Mouse (Mus musculus) ovary, postnatal 10 days (tissue): ENCODE data around the gene Srpk2.
"Not testable (repeated sequence)": the region's sequence is repeated elsewhere in the genome, so short reads cannot be mapped to it uniquely, and the experiment has no call there.

Experiments used
- DNase-seq: peaks from one replicate; pipeline ENCODE4 v3.0.0; 2022; ENCODE audit warnings: low spot score

Srpk2 gene

DNA sequence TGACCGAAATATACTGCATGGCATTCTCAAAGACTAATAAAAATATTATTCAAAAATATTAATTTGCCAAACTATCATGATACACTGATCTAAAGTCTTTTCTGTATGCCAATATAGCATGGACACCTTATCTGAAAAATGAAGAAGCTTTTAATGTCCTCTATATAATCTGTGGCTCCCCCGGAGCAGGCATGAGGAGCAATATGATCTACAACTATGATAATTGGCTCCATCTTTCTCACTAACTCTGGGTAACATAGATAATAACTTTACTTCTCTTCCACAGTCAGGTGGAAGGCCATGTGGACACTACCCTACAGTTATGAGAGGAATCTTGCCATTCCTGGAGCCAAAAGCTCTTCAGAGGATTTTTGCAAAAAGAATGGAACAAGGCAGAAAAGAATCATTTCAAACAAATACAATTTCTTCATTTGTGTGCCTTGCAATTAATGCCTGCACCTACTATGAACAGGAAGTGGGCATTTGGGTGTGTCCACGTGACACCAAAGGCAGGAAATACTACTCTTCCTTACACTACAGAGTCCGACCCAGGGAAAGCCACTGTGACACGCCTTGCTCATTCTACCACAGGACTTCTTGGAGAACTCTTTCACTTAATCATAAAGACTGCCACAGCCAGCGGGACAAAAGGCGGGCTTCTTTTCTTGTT, 80.2 kb downstream of the Srpk2 start:
- no peak for DNase-seq

DNA sequence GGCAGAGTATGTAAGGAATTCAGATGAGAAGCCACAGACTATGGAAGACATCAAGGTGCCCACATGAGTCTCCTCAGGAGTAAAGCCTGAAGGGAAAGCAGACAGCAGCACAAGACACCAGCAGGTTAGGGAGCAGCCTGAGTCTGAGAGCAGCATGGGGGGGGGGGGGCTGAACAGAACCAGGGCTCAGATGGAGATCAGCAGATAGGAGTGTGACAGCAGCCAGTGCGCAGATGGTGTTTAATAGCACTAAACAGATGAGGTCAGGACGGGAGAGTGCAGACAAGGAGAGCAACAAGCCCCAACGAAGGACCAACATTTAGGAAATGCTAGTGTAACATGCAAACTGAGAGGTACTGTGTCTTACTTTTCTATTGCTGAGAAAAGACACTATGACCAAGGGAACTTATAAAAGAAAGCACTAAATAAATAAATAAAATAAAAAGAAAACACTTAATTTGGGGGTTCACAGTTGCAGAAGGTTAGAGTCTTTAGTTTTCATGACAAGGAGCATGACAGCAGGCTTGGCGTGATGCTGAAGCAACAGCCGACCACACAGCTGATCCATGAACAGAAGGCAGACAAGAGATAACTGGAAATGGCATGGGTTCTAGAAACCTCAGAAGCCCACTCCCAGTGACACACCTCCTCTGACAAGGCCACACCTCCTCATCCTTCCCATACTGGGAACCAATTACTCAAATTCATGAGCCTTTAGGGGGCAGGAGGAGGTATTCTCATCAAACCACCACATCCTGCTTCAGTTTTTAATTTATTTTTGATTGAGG, 84.5 kb downstream of the Srpk2 start:
- no peak for DNase-seq

DNA sequence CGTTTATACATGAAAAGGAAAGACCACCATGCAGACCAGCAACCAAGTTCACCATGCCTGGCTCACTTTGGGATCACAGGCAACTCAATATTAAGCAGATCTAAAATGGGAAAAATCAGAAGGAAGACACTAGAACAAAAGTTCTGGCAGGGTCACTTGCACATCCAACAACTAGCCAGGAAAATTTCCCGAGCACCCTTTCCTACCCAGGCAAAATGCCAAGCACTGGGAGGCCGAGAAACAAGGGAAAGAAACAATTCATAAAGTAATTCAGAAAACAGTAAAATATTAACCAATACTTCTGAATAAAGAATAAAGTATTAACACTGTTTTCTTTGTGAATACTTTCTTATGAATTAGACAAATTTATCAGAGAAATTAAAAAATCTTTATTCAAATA, 85.2 kb downstream of the Srpk2 start:
- no peak for DNase-seq

DNA sequence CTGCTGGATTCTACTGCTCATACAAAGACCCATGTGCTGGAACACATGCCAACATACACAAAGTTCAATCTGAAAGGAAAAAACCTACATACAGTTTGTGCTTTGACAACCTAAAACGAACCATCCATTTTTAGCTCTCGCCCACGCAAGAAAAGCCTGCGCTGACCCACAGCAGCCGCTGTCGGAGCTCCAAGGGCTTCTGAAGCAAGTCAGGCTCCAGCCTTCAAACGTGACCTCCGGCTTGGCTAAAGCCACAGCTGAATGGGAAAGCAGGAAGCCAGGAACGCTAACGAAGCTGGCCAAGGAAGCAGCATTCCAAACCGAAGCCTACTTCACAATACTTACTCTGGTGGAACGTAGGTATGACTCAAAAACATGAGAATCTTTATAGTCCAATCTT, 85.9 kb downstream of the Srpk2 start:
- DNase-seq, result peak; percentile 9

DNA sequence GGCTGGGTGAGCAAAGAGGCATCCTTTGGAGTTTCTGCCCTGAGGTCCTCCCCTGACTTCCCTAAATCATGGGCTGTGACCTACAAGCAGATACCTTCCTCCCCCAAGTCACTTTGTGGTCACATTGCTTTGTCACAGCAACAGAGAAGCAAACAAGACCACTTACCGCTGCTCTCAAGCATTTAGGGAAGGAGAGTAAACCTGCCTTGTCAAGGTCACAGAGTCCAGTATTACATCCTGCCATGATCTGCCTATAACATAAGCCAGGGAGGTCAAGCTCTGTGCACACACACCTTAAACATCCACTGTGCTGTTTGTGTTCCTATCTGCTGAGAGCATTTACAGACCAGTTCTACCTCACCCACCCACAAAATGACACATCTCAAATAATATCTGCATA, 86.4 kb downstream of the Srpk2 start:
- no peak for DNase-seq

DNA sequence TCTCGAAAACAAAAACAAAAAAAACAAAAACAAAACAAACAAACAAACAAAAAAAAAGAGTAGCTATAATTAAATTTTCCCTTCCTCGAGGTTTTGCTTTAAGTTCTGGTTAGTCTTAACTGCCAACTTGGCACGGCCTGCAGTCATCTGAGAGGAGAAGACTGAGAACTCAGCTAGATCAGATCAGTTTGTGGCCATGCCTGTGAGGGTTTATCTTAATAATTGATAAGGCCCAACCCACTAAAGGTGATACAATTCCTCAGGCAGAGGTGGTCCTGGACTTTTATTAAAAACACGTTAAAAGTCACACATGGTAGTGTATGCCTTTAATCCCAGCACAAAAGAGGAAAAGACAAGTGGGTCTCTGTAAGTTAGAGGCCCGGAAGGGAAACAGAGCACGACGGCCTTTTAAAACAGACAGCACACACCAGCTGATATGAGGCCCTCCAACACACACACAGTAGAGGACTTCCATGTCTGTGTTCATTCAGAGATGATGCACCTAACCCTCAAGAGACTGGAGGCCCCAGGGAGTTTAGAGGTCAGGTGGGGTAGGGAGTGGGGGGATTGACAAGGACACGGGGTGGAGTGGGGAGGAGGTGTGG, 87.1 kb downstream of the Srpk2 start:
- DNase-seq, result no peak

DNA sequence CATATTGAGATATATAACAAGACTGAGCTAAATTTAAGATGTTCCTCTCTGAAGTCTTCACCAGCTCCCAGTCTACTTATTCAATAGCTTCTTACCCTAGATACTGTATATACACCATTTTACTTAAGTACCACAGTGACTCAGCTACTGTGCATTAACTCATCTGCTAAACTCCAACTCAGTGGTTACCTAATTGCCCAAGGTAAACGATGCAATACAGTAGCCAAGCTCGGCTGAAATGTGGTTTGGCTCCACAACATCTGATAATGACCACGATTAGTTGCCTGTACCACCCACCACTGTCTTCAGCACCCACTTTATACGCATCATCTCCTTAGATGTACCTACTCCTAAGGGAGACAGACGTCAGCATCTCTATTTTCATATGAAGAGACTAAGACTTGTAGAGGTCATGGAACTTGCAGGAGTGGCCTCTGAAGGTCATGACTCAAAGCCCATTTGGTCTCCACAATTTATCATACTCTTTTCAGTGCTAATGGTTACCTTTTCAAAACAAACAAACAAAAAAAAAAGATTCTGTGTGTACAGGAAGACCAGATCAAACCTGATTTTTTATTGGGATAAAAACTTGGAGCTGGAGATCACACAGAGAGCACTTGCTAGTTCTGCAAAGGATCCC, 88.0 kb downstream of the Srpk2 start:
- no peak for DNase-seq

DNA sequence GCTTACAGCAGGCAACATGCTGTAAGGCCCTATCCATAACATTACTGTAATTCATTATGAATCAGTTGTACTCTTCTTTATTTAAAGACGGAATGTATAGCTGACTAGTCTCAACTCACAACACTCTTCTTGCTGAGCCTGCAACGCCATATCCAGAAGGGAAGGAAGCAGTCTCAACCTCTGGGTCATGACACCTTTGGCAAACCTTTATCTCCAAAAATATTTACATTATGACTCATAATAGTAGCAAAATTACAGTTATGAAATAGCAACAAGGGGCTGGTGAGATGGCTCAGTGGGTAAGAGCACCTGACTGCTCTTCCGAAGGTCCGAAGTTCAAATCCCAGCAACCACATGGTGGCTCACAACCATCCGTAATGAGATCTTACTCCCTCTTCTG, 94.1 kb downstream of the Srpk2 start:
- not testable (repeated sequence) for DNase-seq

DNA sequence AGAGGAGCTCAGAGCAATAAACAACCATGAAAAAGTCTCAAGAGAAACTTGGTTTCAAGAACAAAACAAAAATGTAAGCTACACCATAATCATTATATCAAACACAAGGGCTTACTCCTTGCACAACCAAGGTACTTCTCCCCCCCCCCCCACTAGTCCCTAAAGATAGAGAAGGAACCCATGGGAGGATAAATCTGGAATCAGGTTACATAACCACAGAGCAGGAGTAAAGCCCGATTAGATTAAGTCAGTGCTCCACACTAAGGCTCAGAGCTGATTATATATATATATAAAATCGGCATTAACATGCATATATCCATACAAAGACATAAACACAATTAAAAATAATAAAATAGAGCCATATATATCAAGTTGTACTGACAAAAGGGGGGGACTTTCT, 96.8 kb downstream of the Srpk2 start:
- no peak for DNase-seq

DNA sequence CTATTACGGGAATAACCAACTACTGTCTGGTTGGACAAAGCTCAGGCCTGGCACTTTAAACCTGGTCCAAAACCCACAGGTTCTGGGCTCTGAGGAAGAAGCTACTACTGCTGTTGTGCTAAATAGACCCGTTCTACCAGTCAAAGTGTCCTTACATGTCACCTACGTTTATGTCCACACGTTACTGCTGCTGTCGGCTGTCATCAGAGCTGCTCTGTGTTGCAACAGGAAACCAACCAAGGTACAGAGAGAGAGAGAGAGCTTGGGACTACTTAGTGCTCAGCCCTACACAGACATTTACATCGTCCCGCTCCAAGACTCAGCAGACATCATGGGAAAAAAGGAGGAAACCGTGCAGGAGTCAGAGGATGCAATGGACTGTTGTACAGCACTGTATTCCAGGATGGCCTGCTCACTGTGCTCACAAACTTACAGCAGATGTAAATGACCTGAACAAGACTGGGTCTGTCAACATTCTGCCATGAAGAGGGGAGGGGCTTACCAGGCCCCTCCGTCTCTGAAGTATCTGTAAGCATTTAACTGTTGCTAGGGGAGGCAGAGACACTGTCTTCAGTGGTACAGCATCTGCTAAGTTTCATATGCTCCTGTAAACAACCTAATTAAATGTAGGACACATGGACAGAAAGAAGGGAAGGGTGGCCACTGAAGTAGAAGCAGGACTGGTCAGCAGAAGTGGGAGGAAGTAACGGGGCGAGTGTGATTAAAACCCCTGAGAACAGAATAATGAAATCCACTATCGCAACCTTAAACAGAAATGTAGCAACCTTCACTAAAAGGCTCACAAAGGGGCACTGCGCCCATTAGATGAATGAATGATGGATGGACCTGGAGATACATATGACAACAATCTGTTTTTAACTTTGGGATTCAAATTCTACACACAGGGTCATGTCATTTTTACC, 97.6 kb downstream of the Srpk2 start:
- DNase-seq, result no peak

DNA sequence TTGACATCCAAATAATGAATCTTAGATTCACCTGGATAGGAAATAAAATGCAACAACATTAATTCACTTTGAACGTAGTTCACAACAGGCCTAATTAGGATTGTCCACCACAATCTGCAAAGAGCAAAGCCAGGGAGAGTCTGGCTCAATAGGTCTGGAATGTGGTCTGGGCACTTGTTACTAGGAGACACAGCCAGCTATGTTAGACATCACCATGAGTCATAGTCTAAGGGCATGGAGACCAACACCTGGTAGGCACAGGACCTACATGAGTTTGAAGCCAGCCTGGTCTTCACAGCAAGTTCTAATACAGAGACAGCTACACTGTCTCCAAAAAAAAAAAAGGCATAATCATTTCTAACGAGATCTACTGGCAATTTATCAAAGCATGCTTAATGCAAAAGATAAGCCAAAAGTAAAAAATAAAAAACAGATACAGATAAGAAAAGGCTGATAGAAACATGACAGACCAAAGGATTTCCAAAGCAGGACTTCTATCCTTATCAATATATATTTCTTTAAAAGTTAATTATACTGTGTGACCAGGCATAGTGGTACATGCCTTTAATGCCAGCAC, 102.8 kb downstream of the Srpk2 start:
- no peak for DNase-seq

DNA sequence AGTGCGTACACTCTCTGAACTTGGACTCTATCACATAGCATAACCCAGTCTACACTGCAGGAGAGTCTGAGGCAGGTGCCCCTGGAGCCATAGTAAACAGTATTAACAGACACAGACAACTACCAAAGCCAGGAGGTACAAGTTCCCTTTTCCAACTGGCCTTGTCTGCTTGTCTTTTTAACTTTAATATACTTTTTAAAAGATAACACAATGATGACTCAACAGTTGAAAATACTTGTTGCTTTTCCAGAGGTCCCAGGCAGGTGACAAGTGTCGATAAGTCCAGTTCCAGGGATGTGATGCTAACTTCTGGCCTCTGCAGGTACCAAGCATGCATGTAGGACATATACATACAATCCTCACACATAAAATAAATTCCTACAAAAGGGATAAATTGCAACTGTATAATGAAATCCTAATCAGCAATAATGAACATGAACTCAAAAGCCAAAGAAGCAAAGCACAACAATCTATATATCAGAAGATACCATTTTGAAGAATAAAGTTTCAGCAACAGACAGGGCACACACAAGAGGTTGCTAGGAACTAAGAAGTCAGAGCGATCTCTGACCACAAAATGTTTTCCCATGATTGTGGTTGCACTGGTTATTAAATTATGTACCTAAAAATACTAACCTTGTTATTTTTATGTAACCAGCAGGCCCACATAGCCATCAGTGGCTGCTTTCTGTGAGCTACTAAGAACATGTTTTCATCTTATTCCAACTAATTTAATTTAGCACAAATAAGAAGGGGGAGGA, 105.1 kb downstream of the Srpk2 start:
- no peak for DNase-seq

DNA sequence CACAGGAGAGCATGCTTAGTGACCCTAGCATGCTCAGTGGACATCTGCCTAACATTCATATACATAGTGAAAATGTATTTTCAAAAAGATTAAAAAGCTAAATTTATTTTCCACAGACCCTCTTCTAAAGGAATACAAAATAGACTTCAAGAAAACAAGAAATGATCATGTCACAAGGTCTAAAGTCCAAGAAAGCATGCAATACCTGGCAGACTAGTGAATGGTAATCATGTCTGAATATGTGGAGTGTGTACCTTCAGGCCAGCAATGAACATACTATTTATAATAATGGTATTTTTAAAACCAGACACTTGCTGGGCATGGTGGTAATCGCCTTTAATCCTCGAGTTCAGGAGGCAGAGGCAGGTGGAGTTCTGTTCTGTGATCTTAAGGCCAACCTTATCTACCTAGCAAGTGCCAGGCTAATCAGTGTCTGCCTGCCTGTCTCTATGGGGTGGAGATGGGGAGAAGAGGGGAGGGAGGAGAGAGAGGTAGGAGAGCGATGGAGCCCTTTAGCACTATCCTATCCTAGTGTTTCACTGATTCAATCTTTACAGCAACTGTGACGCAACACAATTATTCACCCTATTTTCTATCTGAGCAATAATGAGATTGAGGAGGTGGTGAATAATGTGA, 106.0 kb downstream of the Srpk2 start:
- DNase-seq, result no peak

DNA sequence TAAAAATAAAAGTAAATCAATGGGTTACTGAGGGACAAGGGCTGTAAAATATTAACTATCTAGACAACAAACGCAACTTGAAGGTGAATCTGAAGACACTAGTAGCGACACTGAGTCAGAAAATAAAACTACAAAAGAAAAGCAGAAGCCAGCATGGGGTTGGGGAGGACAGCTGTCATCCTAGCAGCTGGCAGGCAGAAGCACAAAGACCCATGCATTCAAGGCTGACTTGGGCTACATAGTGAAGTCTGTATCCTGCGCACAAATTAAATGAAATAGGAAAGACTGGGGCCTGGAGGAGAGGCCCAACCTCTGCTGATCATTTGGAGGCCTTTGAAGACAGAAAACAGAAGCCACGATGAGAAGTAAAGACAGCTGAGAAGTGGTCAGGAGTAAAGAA, 106.6 kb downstream of the Srpk2 start:
- DNase-seq, result no peak

DNA sequence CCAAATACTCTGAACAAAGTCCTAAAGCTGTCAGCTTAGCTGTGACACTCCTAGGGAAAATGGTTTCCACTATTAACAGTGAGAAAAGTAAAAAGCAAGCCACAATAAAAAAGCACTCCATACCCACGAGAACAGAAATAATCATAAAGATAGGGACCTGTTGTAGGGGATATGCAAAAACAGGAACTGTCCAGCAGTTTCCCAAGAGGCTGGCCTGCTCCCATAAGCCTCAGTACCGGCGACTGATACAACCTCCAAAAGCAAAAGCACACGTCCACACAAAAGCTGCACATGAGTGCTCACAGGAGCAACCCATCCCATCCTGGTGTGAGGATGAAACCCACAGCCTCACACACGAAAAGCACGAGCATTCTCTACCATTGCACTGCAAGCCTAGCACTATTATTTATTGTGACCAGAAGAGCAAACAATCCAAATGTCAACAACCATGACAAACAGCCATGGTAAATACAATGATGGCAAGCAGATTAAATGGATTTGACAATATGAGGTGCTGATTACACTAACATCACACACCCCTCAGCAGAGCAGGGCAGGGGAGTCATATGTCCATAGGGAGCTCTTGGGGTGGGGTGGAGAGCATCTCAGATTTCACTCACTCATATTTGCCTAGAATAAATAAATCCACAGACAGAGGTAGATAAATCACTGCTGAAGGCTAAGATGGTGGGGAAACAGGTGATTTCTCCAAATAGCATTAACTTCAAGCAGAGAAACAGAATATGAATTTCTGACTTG, 107.9 kb downstream of the Srpk2 start:
- no peak for DNase-seq

DNA sequence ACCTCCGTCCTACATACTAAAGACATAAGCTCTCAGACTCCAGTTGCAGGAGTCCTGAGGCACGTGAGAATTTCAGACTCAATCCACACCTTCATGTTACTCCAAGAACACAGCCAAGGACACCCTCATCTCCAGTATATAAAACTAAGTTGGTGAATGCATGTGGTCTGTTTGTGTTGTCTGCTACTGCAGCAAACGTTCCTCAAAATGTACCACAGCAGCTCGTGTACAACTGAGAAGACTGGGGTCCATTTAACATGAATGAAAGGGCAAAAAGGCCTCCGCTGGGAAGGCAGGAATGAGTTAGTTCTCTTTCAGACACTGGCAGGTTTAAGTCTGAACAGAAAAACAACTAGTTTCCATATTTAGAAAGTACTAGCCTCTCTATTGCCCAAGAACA, 110.5 kb downstream of the Srpk2 start:
- no peak for DNase-seq

DNA sequence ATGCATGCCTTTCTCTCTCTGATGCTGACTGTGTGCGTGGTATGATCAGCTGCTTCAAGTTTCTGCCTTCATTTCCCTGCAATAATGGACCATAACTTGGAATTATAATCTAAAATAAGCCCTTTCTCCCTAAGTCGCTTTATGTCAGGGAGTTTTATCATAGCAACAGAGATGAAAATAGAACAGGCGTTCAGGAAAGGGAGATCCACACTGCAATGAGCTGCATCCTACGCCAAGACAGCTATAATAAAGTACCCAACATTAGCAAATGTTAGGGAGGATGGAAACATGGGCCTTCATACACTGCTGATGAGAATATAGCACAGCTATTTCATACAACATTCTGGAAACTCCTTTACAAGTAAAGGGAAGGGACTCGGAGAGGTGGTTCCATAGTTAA, 116.2 kb downstream of the Srpk2 start:
- no peak for DNase-seq

DNA sequence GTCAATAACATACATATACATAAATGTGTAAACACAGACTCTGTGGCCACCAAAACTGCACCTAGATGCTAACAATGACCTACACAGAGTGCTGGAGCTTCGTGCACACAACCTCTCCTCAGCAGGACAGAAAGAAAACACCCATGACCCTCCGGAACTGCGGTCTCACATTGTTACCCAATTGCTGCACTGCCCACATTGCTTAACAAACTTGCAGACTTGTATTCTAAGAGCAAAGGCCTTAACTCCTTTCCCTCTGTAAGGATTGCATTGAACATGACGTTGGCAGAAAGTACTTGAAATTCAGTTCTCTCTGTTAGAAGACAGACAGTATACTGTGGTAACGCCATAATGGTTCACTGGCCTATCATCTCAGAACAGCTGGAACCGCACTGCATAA, 118.0 kb downstream of the Srpk2 start:
- DNase-seq, result no peak

DNA sequence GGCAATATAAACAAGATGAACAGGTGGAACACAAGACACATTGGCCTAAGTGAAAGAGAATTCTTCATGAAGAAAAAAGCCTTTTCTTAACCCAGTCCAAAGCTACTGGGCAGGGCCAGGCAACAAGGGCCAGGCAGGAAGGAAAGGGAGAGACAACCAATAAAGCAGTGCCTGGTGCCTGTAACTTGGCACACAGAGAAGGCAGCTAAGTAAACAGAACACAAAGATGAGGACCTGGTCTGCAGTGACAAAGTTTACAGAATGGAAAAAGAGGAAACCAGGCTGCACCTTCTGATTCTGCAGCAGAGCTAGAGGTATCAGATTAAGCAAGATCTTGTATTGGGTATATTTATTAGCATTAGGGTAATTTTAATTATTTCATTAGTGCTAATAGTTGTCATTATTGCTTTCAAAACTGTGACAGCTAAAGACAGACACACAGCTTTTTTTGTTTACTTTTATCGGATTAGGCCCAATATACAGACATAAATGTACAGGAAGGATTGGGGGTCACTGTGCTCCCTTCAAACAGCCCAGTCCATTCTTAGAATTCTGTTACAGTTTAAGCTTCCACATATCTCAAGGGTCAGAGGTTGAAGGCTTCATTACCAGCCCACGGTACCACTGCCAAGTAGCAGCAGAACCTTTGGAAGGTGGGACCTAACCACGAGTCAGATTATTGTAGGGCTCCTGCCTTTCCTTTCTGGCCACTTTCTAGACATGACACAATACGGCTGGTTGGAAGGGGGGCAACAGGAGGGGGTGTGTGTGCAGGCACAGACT, 121.9 kb downstream of the Srpk2 start:
- DNase-seq, result no peak
